Mouse (Mus musculus) limb, embryonic 11.5 days (tissue): ENCODE measurements at regions not wholly inside any gene's neighbourhood (a gene's known extent, or its start where the extent isn't known, plus 50 kb on each side); places are given as distances from the start of the nearest gene placed in this dataset.
A peak's percentile ranks its signal among the peaks of the same experiment; 100 is the strongest.

Experiments used
- ATAC-seq: fragments of 200-750 bp; cut with Nextera tagmentation; 2 replicates; pipeline ENCODE4 v1.8.0; 2017; ENCODE audit warnings: low read depth; ENCODE audit not compliant: insufficient number of reproducible peaks, low FRiP score, low TSS enrichment
- DNase-seq: peaks from one replicate; pipeline ENCODE4 v3.0.0-alpha.2; 2015; ENCODE audit warnings: low spot score
- H3K27ac ChIP-seq: fragments of 300-500 bp; sonication (generic); replicated peaks from 2 replicates; pipeline ENCODE4 v1.5.1; 2014; ENCODE audit warnings: low read depth, mild to moderate bottlenecking, low read length
- H3K27me3 ChIP-seq: fragments of 300-500 bp; sonication (generic); 2 replicates; pipeline ENCODE4 v1.6.1; 2014; ENCODE audit warnings: mild to moderate bottlenecking, low read length, mixed read lengths; ENCODE audit not compliant: control insufficient read depth, insufficient read depth
- H3K36me3 ChIP-seq: fragments of 300-500 bp; sonication (generic); 2 replicates; pipeline ENCODE4 v1.6.1; 2014; ENCODE audit warnings: mild to moderate bottlenecking, low read length, moderate library complexity, mixed read lengths; ENCODE audit not compliant: control insufficient read depth, insufficient read depth
- H3K4me1 ChIP-seq: fragments of 300-500 bp; sonication (generic); 2 replicates; pipeline ENCODE4 v1.6.1; 2014; ENCODE audit warnings: low read length, mixed read lengths; ENCODE audit not compliant: control insufficient read depth, insufficient read depth
- H3K4me2 ChIP-seq: fragments of 300-500 bp; sonication (generic); 2 replicates; pipeline ENCODE4 v1.6.1; 2014; ENCODE audit warnings: low read depth, mild to moderate bottlenecking, moderate library complexity; ENCODE audit not compliant: severe bottlenecking
- H3K4me3 ChIP-seq: fragments of 300-500 bp; sonication (generic); 2 replicates; pipeline ENCODE4 v1.5.1; 2014; ENCODE audit warnings: low read depth, low read length
- H3K9ac ChIP-seq: fragments of 300-500 bp; sonication (generic); 2 replicates; pipeline ENCODE4 v1.6.1; 2014; ENCODE audit warnings: mild to moderate bottlenecking, low read length
- H3K9me3 ChIP-seq: fragments of 300-500 bp; sonication (generic); 2 replicates; pipeline ENCODE4 v1.6.1; 2016; ENCODE audit warnings: low read length; ENCODE audit not compliant: control insufficient read depth
- WGBS: fragments of 180-500 bp; shearing (Covaris S2); extraction: QIAGEN DNeasy Blood & Tissue Kit; methylation state at CpG from one replicate; pipeline ENCODE4 v1.1.7; 2014; 5-methylcytosine and 5-hydroxymethylcytosine counted together

DNA sequence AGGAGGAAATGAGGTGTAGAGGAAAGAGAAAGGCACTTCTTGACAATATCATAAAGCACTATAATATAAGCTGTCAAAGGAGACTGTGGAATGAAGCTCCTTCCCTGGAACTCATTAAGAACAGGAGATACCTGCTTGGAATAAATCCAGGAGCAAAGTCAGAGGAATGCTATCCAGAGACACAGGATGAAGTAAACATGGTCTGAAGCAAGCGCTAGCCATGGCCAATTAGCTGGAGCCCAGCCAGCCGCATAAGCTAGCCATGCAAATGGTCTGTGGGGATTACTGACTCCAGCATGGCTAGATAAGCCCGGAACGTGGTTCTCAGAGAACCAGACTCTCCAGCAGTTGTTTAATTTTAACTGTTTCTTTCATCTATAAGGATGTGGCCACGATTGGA lies 54.9 kb upstream of the Gpc3 start:
- 34% methylated on average over 5 of the region's 5 CpGs for WGBS

DNA sequence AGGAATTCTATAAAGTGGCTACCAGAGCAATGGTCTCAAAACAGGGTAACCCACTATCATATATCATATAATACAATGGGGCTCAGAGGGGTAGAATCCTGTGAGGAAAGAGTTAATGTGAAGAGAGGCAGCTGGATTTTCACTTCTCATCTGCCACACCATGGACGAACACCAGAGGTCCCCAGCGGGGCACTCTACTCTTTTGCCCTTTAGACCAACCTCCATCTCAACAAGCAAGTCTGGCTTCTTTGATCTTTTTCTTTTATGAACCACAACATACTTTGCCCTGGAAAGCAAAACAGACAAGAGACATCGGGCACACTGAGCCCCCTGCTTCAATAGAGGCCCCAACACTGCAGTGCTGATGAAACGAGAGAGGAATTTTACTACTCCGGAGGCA lies 65.3 kb upstream of the Gpc3 start:
- DNase-seq (peak; percentile 60), ATAC-seq (no peak)
- no peaks in the 10 kb centered on the region for H3K27me3 ChIP-seq
- no peaks in the 10 kb centered on the region for H3K36me3 ChIP-seq
- no peak overlapping the region for H3K4me2 ChIP-seq
- no peak overlapping the region for H3K4me3 ChIP-seq
- H3K4me1 ChIP-seq: no peaks in the 10 kb centered on the region
- H3K9ac ChIP-seq: no peak overlapping the region
- H3K9me3 ChIP-seq: no peaks in the 10 kb centered on the region
- H3K27ac ChIP-seq: no peak overlapping the region
- WGBS: 28% methylated on average over 5 of the region's 5 CpGs

More for the DNA sequence above, 54.9 kb upstream of the Gpc3 start:
- Histone ChIP-seq H3K9ac (no peak overlapping the region), H3K27me3 (no peaks in the 10 kb centered on the region), H3K4me2 (no peak overlapping the region), H3K9me3 (no peaks in the 10 kb centered on the region), H3K4me1 (0 out of 2 replicates have a peak, but pooled peaks cover 3% of the 10 kb centered on the region), H3K36me3 (no peaks in the 10 kb centered on the region), H3K27ac (no peak overlapping the region), H3K4me3 (no peak overlapping the region)
- DNase-seq: no peak
- ATAC-seq: no peak

DNA sequence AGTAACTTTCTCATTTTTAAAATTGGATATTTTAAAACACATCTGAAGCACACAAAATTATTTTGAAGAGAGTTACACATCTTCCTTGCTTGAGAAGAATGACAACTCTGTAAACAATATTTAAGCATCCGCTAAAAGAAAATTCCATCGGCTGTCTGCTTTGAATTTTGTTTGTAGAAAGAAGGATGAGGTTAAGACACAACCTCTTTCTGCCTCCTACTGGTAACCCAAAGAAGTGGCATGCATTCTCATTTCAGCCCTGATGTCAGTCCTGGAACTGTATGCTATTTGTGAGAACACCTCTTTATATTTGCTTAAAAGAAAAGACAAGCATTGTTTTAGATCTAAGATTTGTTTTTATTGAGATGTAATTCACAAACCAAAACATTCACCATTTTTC lies 80.6 kb upstream of the Gpc3 start:
- no peak overlapping the region for H3K9ac ChIP-seq
- no peaks in the 10 kb centered on the region for H3K36me3 ChIP-seq
- no peaks in the 10 kb centered on the region for H3K4me1 ChIP-seq
- ATAC-seq (no peak), DNase-seq (no peak)
- WGBS: 57% methylated on average over 2 of the region's 2 CpGs
- no peak overlapping the region for H3K4me2 ChIP-seq
- no peaks in the 10 kb centered on the region for H3K9me3 ChIP-seq
- no peak overlapping the region for H3K4me3 ChIP-seq
- H3K27ac ChIP-seq: no peak overlapping the region
- H3K27me3 ChIP-seq: no peaks in the 10 kb centered on the region

DNA sequence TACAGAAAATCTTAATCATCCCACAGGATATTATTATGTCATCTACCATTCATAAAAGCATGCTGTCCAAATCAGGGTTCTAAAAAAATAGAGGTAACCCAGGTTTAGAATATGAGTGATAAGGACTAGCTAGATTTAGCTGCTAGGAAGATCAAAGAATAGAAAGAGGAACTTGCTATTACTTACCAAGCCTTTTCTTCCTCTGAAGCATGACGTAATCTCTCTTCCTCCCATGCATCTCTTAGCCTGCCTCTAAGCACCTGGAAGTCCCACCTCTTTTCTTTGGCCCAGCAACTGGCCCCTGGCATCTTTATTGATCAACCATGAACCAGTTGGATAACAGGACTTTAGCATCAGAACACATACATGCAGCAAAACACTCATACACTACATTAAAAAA lies 85.9 kb upstream of the Gpc3 start:
- no peaks in the 10 kb centered on the region for H3K9me3 ChIP-seq
- H3K4me2 ChIP-seq: no peak overlapping the region
- H3K27me3 ChIP-seq: no peaks in the 10 kb centered on the region
- H3K27ac ChIP-seq: no peak overlapping the region
- WGBS: 80% methylated on average over 1 of the region's 1 CpGs
- H3K9ac ChIP-seq: no peak overlapping the region
- H3K36me3 ChIP-seq: no peaks in the 10 kb centered on the region
- no peaks in the 10 kb centered on the region for H3K4me1 ChIP-seq
- H3K4me3 ChIP-seq: no peak overlapping the region
- ATAC-seq (no peak), DNase-seq (no peak)

DNA sequence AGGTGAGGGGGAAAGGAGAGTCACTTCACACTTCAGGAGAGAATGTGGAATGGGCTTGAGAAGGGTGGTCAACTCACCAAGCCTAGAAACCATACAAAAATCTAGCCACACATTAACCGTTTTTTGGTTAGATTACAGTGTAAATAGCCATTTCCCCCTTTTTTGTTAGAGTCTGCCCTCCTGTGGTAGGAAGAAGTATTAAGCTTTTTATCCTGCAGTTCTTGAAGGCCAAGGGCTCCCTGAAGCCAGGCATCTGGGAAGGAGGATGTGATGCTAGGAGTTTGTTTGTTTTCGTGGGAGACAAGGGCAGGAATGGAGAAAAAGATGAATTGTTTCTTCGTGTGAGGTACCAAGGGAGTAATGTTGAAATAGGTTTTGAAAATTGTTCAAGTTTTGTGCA lies 73.5 kb upstream of the Ccdc160 start:
- ATAC-seq (no peak), DNase-seq (no peak)
- Histone ChIP-seq H3K9ac (no peak overlapping the region), H3K36me3 (no peaks in the 10 kb centered on the region), H3K4me1 (no peaks in the 10 kb centered on the region), H3K9me3 (no peaks in the 10 kb centered on the region), H3K4me3 (no peak overlapping the region), H3K27me3 (no peaks in the 10 kb centered on the region), H3K27ac (no peak overlapping the region), H3K4me2 (no peak overlapping the region)
- 25% methylated on average over 3 of the region's 3 CpGs for WGBS

DNA sequence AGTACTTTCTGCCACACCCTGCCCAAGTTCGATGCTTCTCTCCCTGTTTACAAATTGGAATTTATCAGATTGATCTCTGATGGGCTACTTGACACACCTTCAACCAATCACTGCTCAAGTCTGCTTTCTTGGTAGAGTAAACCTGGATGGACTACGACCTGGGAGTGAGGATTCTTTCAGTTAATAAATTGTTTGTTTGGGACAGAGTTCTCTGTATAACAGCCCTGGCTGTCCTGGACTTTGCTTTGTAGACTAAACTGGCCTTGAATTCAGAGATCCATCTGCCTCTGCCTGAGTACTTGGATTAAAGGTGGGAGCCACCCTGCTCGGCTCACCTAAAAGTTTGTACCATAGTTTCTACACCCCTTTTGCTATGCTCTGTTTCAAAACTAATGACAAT lies 52.9 kb upstream of the Ccdc160 start:
- Histone ChIP-seq H3K4me1 (no peaks in the 10 kb centered on the region), H3K36me3 (no peaks in the 10 kb centered on the region), H3K27ac (no peak overlapping the region), H3K27me3 (no peaks in the 10 kb centered on the region), H3K9me3 (no peaks in the 10 kb centered on the region), H3K4me3 (no peak overlapping the region), H3K4me2 (no peak overlapping the region), H3K9ac (no peak overlapping the region)
- no peak for ATAC-seq
- WGBS: 72% methylated on average over 3 of the region's 3 CpGs
- DNase-seq: no peak
